Mouse (Mus musculus): ENCODE data around the gene Cbx8.

The Cbx8 gene

DNA sequence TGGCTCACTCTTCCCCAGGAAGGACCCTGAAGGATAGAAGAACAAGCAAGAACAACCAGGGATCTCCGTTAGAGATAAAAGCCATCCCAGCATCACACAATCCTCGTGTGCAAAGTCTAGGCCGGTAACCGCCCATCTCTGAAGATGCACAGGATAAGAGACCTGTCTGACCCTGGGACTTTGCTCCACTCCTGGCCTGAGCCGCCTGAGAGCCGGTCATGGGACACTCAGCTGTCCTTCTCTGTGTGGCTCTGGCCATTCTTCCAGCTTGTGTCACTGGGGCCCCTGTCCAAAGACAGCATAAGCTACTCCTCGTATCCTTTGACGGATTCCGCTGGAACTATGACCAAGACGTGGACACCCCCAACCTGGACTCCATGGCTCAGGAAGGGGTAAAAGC, 52.8 kb downstream of the Cbx8 start, which contains the start of gene Enpp7:
Gene Enpp7, plus strand, starts transcription at position 190 of the 400 bp plus-strand sequence.
- no peak for DNase-seq (ENCODE audit: low read depth, low spot score)
